Mouse (Mus musculus) myocyte (in vitro differentiated cells): ENCODE measurements at regions not wholly inside any gene's neighbourhood (a gene's known extent, or its start where the extent isn't known, plus 50 kb on each side); places are given as distances from the start of the nearest gene placed in this dataset.

Experiments used
- MAX ChIP-seq: IDR thresholded peaks from one replicate; pipeline ENCODE4 v1.6.1; 2011; ENCODE audit warnings: low read depth, mild to moderate bottlenecking, control low read depth
- MYOD1 ChIP-seq, 3 experiments: IDR thresholded peaks; one replicate each; pipeline ENCODE4 v1.6.1; 2011; ENCODE audit warnings: control low read depth in 2 of 3, low read depth in 2 of 3, mild to moderate bottlenecking in 2 of 3, moderate library complexity in 1 of 3; ENCODE audit not compliant: insufficient read length in 2 of 3, control insufficient read depth in 1 of 3
- POLR2A ChIP-seq: IDR thresholded peaks from one replicate; pipeline ENCODE4 v1.6.1; 2011; ENCODE audit warnings: low read depth, mild to moderate bottlenecking, control low read depth, moderate library complexity; ENCODE audit not compliant: insufficient read length
- POLR2AphosphoS2 ChIP-seq: IDR thresholded peaks from one replicate; pipeline ENCODE4 v1.6.1; 2011; ENCODE audit warnings: low read depth, control low read depth; ENCODE audit not compliant: insufficient read length
- TCF12 ChIP-seq: IDR thresholded peaks from one replicate; pipeline ENCODE4 v1.6.1; 2011; ENCODE audit warnings: mild to moderate bottlenecking, control low read depth; ENCODE audit not compliant: poor library complexity, insufficient read depth, severe bottlenecking
- USF1 ChIP-seq: IDR thresholded peaks from one replicate; pipeline ENCODE4 v1.6.1; 2011; ENCODE audit warnings: low read depth, mild to moderate bottlenecking, control low read depth, moderate library complexity

GRCm38 (mm10) chr10:111583744-111584152 lies 77.7 kb downstream of the Phlda1 start:
- TF ChIP-seq POLR2AphosphoS2 (no peak), MAX (no peak), TCF12 (no peak), MYOD1 (IDR thresholded peaks at IDR 0.05; ENCODE audit: control insufficient read depth in 1 of 3, insufficient read length in 2 of 3, low read depth in 2 of 3) (no peak), POLR2A (no peak), USF1 (no peak)
